Mouse (Mus musculus): ENCODE measurements at regions not wholly inside any gene's neighbourhood (a gene's known extent, or its start where the extent isn't known, plus 50 kb on each side); places are given as distances from the start of the nearest gene placed in this dataset.

DNA sequence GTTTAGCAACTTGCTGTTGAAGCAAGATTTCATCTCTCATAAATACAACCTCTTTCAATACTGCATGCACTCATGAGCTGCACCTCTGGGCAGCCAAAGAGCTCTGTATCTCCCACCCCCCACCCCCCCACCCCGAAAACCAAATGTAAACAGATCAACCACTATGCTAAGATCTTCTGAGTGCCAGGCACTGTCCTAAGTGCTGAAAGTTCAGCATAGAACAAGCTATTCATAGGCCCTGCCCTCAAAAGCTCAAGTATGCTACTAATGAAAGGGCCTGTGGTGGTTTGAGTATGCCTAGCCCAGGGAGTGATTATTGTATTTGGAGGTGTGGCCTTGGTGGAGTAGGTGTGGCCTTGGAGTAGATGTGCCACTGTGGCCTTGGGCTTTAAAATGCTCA, 189.6 kb downstream of the Rps15a start:
- TF ChIP-seq CTCF (IDR thresholded peaks at IDR 0.05; ENCODE audit: extremely low read depth, insufficient read depth, insufficient read length, insufficient replicate concordance) = no peak
- no peak for TF ChIP-seq POLR2A (IDR thresholded peaks at IDR 0.05; ENCODE audit: low read depth, low read length)
- DNase-seq (ENCODE audit: low read depth in 1 of 2, low spot score in 2 of 2) = no peak
- Histone ChIP-seq H3K4me1 (ENCODE audit: control insufficient read depth, insufficient read depth, insufficient read length) (no peaks in the 10 kb centered on the region), H3K27me3 (ENCODE audit: control insufficient read depth, insufficient read depth, low read length) (no peaks in the 10 kb centered on the region), H3K36me3 (ENCODE audit: control insufficient read depth, insufficient read depth, low read length) (no peaks in the 10 kb centered on the region), H3K27ac (ENCODE audit: insufficient read depth, low read length) (no peak overlapping the region), H3K4me3 (ENCODE audit: extremely low read depth, insufficient read depth, insufficient read length) (no peak overlapping the region)
- 31% methylated on average over 1 of the region's 1 CpGs for WGBS

DNA sequence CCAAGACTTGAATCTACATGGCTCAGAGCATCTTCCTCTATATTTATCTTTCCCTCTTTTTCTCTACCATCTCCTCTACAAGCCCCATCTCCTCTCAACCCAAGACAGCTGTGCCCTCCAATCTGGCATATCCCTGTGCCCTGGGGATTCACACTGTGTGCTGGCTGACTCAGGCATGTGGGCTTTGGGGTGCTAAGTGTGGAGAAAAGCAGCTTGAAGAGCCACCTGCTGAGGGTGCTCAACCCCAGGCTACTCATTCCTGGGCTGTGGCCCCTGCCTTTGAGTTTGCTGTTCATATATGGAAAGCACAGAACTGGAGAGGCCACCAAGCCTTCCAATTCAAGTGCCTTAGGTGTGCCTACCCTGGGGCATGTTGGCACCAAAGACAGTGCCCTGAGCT, 193.7 kb downstream of the Rps15a start:
- H3K27me3 ChIP-seq (ENCODE audit: control insufficient read depth, insufficient read depth, low read length) = no peaks in the 10 kb centered on the region
- H3K36me3 ChIP-seq (ENCODE audit: control insufficient read depth, insufficient read depth, low read length) = no peaks in the 10 kb centered on the region
- H3K4me1 ChIP-seq (ENCODE audit: control insufficient read depth, insufficient read depth, insufficient read length) = no peaks in the 10 kb centered on the region
- TF ChIP-seq CTCF (IDR thresholded peaks at IDR 0.05; ENCODE audit: extremely low read depth, insufficient read depth, insufficient read length, insufficient replicate concordance) (no peak), POLR2A (IDR thresholded peaks at IDR 0.05; ENCODE audit: low read depth, low read length) (no peak)
- no peak overlapping the region for H3K27ac ChIP-seq (ENCODE audit: insufficient read depth, low read length)
- H3K4me3 ChIP-seq (ENCODE audit: extremely low read depth, insufficient read depth, insufficient read length) = no peak overlapping the region
- no peak for DNase-seq (ENCODE audit: low read depth in 1 of 2, low spot score in 2 of 2)

DNA sequence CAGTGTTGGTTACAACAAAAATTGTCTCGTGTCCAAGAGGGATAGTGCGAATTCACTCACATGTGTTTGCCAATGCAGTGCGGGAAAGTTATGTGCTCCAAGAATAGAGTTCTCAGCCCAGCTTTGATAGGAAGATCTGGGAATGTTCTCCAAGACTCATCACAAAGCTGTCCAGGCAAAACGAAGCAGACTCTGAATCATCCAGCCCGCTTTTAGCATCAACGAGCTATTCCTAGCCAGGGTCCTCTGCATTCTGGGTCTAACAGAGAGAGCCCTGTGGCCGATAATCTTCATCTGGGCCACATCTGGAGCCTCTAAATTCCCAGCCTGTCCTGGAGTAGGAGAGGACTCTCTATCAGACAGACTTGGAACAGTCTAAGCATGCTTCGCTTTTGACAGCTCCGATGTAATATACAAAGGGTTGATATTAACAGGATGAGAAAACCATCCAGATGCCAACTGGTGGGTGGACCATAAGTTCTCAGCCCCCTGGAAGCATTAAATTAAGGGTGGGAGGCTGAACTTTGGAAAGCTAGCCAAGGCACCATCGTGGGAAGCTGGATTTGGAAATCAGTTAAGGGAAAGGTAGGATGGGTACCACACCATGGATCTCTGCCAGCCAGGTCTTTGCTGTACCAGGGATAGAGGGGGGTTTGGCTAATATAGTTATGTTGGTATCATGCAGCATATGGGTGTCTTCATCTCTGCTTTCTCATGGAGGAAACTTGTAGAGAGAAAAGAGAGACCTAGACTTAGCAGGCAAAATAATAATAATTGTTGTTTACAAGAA, 197.6 kb downstream of the Rps15a start:
- TF ChIP-seq CTCF (IDR thresholded peaks at IDR 0.05; ENCODE audit: extremely low read depth, insufficient read depth, insufficient read length, insufficient replicate concordance) (no peak), POLR2A (IDR thresholded peaks at IDR 0.05; ENCODE audit: low read depth, low read length) (no peak)
- no peak overlapping the region for H3K27ac ChIP-seq (ENCODE audit: insufficient read depth, low read length)
- no peaks in the 10 kb centered on the region for H3K27me3 ChIP-seq (ENCODE audit: control insufficient read depth, insufficient read depth, low read length)
- no peaks in the 10 kb centered on the region for H3K4me1 ChIP-seq (ENCODE audit: control insufficient read depth, insufficient read depth, insufficient read length)
- 89% methylated on average over 10 of the region's 10 CpGs for WGBS
- H3K36me3 ChIP-seq (ENCODE audit: control insufficient read depth, insufficient read depth, low read length) = no peaks in the 10 kb centered on the region
- H3K4me3 ChIP-seq (ENCODE audit: extremely low read depth, insufficient read depth, insufficient read length) = no peak overlapping the region
- DNase-seq (ENCODE audit: low read depth in 1 of 2, low spot score in 2 of 2) = no peak

- Histone ChIP-seq H3K4me3 (ENCODE audit: extremely low read depth, insufficient read depth, insufficient read length) (no peak overlapping the region), H3K27me3 (ENCODE audit: control insufficient read depth, insufficient read depth, low read length) (no peaks in the 10 kb centered on the region), H3K27ac (ENCODE audit: insufficient read depth, low read length) (no peak overlapping the region), H3K4me1 (ENCODE audit: control insufficient read depth, insufficient read depth, insufficient read length) (no peaks in the 10 kb centered on the region), H3K36me3 (ENCODE audit: control insufficient read depth, insufficient read depth, low read length) (no peaks in the 10 kb centered on the region)
- TF ChIP-seq CTCF (IDR thresholded peaks at IDR 0.05; ENCODE audit: extremely low read depth, insufficient read depth, insufficient read length, insufficient replicate concordance) = no peak
- no peak for TF ChIP-seq POLR2A (IDR thresholded peaks at IDR 0.05; ENCODE audit: low read depth, low read length)
- DNase-seq (ENCODE audit: low read depth in 1 of 2, low spot score in 2 of 2) = no peak
- WGBS = 92% methylated on average over 6 of the region's 6 CpGs
Measured at GRCm38 (mm10) chr7:117916915-117917314, 199.1 kb downstream of the Rps15a start.

GRCm38 (mm10) chr7:117912453-117912852, 203.5 kb downstream of the Rps15a start:
- Histone ChIP-seq H3K4me3 (ENCODE audit: extremely low read depth, insufficient read depth, insufficient read length) (no peak overlapping the region), H3K27me3 (ENCODE audit: control insufficient read depth, insufficient read depth, low read length) (no peaks in the 10 kb centered on the region), H3K4me1 (ENCODE audit: control insufficient read depth, insufficient read depth, insufficient read length) (no peaks in the 10 kb centered on the region), H3K36me3 (ENCODE audit: control insufficient read depth, insufficient read depth, low read length) (no peaks in the 10 kb centered on the region), H3K27ac (ENCODE audit: insufficient read depth, low read length) (no peak overlapping the region)
- WGBS = 81% methylated on average over 3 of the region's 3 CpGs
- no peak for DNase-seq (ENCODE audit: low read depth in 1 of 2, low spot score in 2 of 2)
- TF ChIP-seq CTCF (IDR thresholded peaks at IDR 0.05; ENCODE audit: extremely low read depth, insufficient read depth, insufficient read length, insufficient replicate concordance) (no peak), POLR2A (IDR thresholded peaks at IDR 0.05; ENCODE audit: low read depth, low read length) (no peak)

DNA sequence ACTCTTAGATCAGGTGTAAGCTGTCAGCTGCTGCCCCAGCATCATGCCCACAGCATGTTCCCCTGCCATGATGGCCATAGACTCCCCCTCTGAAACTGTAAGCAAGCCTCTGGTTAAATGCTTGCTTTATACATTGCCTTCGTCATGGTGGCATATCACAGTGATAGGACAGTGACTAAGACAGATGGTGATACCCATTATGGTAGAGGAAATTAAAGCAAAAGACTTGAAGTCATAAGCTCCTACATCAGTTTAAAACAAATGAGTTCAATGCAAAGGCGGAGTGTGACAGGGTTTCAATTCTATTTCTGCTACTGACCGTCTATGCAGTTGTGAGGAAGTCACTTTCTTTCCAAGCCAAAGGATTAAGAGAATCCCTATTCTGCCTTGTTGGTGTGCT, 204.9 kb downstream of the Rps15a start:
- H3K4me1 ChIP-seq (ENCODE audit: control insufficient read depth, insufficient read depth, insufficient read length) = no peaks in the 10 kb centered on the region
- H3K4me3 ChIP-seq (ENCODE audit: extremely low read depth, insufficient read depth, insufficient read length) = no peak overlapping the region
- H3K27ac ChIP-seq (ENCODE audit: insufficient read depth, low read length) = no peak overlapping the region
- WGBS = 92% methylated on average over 3 of the region's 3 CpGs
- no peaks in the 10 kb centered on the region for H3K36me3 ChIP-seq (ENCODE audit: control insufficient read depth, insufficient read depth, low read length)
- no peak for DNase-seq (ENCODE audit: low read depth in 1 of 2, low spot score in 2 of 2)
- no peak for TF ChIP-seq CTCF (IDR thresholded peaks at IDR 0.05; ENCODE audit: extremely low read depth, insufficient read depth, insufficient read length, insufficient replicate concordance)
- no peaks in the 10 kb centered on the region for H3K27me3 ChIP-seq (ENCODE audit: control insufficient read depth, insufficient read depth, low read length)

DNA sequence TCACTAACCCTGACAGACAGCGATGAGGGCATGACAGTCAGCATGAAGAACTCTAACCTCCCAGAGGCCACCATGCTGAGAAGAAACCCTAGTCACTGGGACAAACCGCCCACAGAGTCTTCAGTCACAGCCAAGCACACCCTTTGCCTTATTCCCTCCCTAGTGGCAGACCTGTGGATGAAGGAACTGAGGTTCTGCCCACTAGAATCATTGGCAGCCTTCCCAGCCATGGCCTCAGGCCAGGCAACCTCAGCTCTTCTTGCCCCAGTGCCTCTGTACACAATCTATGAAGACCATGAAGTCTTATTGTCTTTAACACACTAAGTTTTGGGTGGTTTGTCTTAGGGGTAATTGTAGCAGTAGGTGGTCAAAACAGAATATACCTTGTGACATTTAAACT, 219.5 kb downstream of the Rps15a start:
- DNase-seq (ENCODE audit: low read depth in 1 of 2, low spot score in 2 of 2) = no peak
- WGBS = 69% methylated on average over 2 of the region's 2 CpGs
- Histone ChIP-seq H3K4me1 (ENCODE audit: control insufficient read depth, insufficient read depth, insufficient read length) (no peaks in the 10 kb centered on the region), H3K4me3 (ENCODE audit: extremely low read depth, insufficient read depth, insufficient read length) (no peak overlapping the region), H3K27me3 (ENCODE audit: control insufficient read depth, insufficient read depth, low read length) (no peaks in the 10 kb centered on the region), H3K27ac (ENCODE audit: insufficient read depth, low read length) (no peak overlapping the region), H3K36me3 (ENCODE audit: control insufficient read depth, insufficient read depth, low read length) (no peaks in the 10 kb centered on the region)
- TF ChIP-seq POLR2A (IDR thresholded peaks at IDR 0.05; ENCODE audit: low read depth, low read length) (no peak), CTCF (IDR thresholded peaks at IDR 0.05; ENCODE audit: extremely low read depth, insufficient read depth, insufficient read length, insufficient replicate concordance) (no peak)

Measured in spleen, adult 2 months (tissue).